Mouse (Mus musculus) kidney, adult 2 months (tissue): ENCODE measurements around the gene Zbtb9.

ENCODE experiments used
- CTCF ChIP-seq: fragments of 200-500 bp; conservative IDR thresholded peaks from 2 replicates; pipeline ENCODE4 v1.5.1; 2011; ENCODE audit warnings: low read depth, mild to moderate bottlenecking, control low read depth, low read length, moderate library complexity, mixed read lengths; ENCODE audit not compliant: insufficient read depth, insufficient read length
- POLR2A ChIP-seq: fragments of 200-500 bp; IDR thresholded peaks from one replicate; pipeline ENCODE4 v1.6.1; 2011; ENCODE audit warnings: low read depth, low read length, control low read depth

DNA sequence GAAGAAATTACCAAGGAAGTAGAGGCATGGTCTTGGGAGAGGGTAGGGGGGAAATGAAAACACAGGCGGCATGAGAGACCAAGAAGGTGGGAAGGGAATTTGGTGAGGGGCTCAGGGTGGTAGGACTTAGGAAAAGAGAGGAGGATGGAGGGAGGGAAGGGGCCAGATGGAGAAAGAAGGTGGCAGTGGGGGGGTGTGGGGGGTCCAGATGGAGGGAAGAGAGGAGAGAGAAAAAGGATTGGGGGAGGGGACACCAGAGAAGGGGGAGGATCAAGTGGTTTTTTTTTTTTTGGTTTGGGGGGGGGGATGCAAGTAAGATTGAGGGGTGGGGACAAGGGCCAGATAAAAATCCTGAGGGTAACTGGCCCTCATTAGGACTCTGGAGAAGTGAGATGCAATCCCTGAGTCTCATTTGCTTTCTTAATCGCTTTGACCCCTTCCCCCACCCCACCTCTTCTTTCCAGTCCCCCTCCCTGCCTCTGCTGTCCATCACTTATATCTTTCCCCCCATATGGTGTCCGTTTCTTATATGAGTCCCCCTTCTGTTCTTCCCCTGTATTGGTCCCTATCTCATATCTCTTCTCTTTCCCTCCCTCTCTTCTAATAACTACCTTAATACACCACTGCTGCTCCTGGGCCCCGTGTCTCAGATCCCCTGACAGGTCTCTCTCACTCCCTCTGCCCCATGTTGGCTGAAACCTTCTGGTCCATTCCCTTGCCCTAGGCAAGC lies 31.0 kb upstream of the Zbtb9 start:
- no peak for TF ChIP-seq CTCF
- TF ChIP-seq POLR2A, result no peak
